Mouse (Mus musculus) hindbrain, embryonic 16.5 days (tissue): ENCODE measurements around the gene Ropn1l. TPM values are rescaled to one million over a fixed set of nuclear protein-coding genes. Genes with fewer than 3 reads are reported as not detected.

Experiments
- ATAC-seq: fragments of 200-750 bp; cut with Nextera tagmentation; 2 replicates; pipeline ENCODE4 v1.8.0; 2017; ENCODE audit warnings: moderate TSS enrichment, moderate library complexity
- H3K27ac ChIP-seq: fragments of 300-500 bp; sonication (generic); 2 replicates; pipeline ENCODE4 v1.5.1; 2014; ENCODE audit warnings: low read depth, mild to moderate bottlenecking, control low read depth, low read length, moderate library complexity
- H3K27me3 ChIP-seq: fragments of 300-500 bp; sonication (generic); replicated peaks from 2 replicates; pipeline ENCODE4 v1.6.1; 2014; ENCODE audit warnings: low read length; ENCODE audit not compliant: control insufficient read depth, insufficient read depth
- H3K36me3 ChIP-seq: fragments of 300-500 bp; sonication (generic); 2 replicates; pipeline ENCODE4 v1.6.1; 2014; ENCODE audit warnings: mild to moderate bottlenecking, low read length, moderate library complexity, mixed read lengths; ENCODE audit not compliant: control insufficient read depth, insufficient read depth
- H3K4me1 ChIP-seq: fragments of 300-500 bp; sonication (generic); 2 replicates; pipeline ENCODE4 v1.6.1; 2014; ENCODE audit warnings: low read depth, low read length; ENCODE audit not compliant: control insufficient read depth, insufficient read depth
- H3K4me2 ChIP-seq: fragments of 300-500 bp; sonication (generic); 2 replicates; pipeline ENCODE4 v1.6.1; 2014; ENCODE audit warnings: mild to moderate bottlenecking, low read length, control low read depth, moderate library complexity
- H3K4me3 ChIP-seq: fragments of 300-500 bp; sonication (generic); 2 replicates; pipeline ENCODE4 v1.5.1; 2014; ENCODE audit warnings: mild to moderate bottlenecking, low read length, control low read depth, moderate library complexity
- H3K9ac ChIP-seq: fragments of 300-500 bp; sonication (generic); 2 replicates; pipeline ENCODE4 v1.6.1; 2014; ENCODE audit warnings: low read depth, mild to moderate bottlenecking, control low read depth, low read length, moderate library complexity
- H3K9me3 ChIP-seq: fragments of 300-500 bp; sonication (generic); 2 replicates; pipeline ENCODE4 v1.6.1; 2014; ENCODE audit warnings: mild to moderate bottlenecking, low read length, moderate library complexity; ENCODE audit not compliant: control insufficient read depth
- WGBS: fragments of 180-500 bp; shearing (Covaris S2); extraction: QIAGEN DNeasy Blood & Tissue Kit; methylation state at CpG from one replicate; pipeline ENCODE4 v1.1.7; 2014; 5-methylcytosine and 5-hydroxymethylcytosine counted together
- polyA plus RNA-seq: library from polyadenylated mRNA; unstranded; fragments of >200 nt; fragmentation: Nextera tagmentation; extraction: Ambion mirVana; gene quantifications from 2 replicates; pipeline ENCODE4 v1.2.1, GENCODE M21; 2015

The Ropn1l gene
- polyA plus RNA-seq, 1 experiment from 2014 or later = 2.9 TPM

DNA sequence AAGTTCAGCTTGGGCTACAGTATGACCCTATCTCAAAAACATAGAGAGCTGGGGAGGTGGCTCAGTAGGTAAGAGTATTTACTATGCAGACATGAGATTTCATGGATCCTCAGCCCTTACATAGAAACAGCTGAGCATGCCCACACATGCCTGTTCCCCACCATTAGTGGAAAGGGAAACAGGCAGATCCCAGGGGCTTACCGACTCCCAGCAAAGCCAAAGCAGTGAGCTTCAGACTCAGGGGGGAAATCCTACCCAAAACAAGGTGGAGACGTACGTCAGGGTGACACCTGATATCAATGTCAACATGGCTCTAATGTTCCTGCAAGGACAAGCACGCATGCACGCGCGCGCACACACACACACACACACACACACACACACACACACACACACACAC lies 21.7 kb downstream of the Ropn1l start:
- no peaks in the 10 kb centered on the region for H3K4me1 ChIP-seq
- no peak overlapping the region for H3K27ac ChIP-seq
- no peak for ATAC-seq
- H3K36me3 ChIP-seq = no peaks in the 10 kb centered on the region
- 89% methylated on average over 8 of the region's 8 CpGs for WGBS
- H3K4me3 ChIP-seq = no peak overlapping the region
- no peak overlapping the region for H3K4me2 ChIP-seq
- no peaks in the 10 kb centered on the region for H3K27me3 ChIP-seq
- H3K9ac ChIP-seq = no peak overlapping the region
- H3K9me3 ChIP-seq = no peaks in the 10 kb centered on the region

DNA sequence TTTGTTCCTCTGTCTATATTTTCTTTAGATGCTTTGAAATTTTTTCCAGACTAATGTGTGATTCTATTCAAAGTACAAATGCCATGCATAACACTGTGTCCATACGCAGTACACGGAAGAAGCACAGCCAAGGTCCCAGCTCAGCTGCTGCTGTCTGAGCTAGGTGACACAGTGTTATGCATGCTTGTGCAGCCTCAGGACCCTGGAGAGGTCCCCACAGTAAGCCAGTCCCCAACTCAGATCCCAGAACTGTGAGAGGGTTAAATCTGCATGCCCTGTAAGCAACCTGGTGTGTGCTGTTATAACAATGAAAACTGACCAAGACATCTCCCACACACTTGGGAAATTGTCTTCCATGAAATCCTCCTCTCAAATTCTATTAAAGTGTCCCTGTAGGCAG lies 23.5 kb downstream of the Ropn1l start:
- H3K9me3 ChIP-seq = no peaks in the 10 kb centered on the region
- no peak overlapping the region for H3K4me3 ChIP-seq
- H3K27ac ChIP-seq = no peak overlapping the region
- 68% methylated on average over 2 of the region's 2 CpGs for WGBS
- H3K4me1 ChIP-seq = no peaks in the 10 kb centered on the region
- no peak overlapping the region for H3K4me2 ChIP-seq
- H3K36me3 ChIP-seq = no peaks in the 10 kb centered on the region
- no peak for ATAC-seq
- no peak overlapping the region for H3K9ac ChIP-seq
- H3K27me3 ChIP-seq = no peaks in the 10 kb centered on the region

DNA sequence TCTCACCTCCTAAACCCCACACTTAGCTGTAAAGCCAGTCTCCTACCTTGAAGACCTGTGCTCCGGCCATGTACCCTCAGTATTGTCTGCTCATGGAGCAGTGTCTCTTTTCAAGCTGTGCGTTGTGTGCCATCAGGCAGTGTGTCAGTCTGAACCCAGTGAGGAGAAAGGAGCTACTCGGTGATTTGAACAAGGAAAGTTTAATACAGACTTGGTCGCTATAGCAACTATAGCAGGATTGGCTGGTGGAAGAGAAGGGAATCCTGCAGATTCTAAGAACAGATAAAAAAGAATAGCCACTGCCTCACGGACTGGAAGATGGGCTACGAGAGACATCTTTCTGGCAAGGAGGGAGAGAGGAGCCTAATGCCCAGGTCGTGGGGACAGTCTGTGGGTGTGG lies 24.1 kb downstream of the Ropn1l start:
- Histone ChIP-seq H3K9ac (no peak overlapping the region), H3K4me3 (no peak overlapping the region), H3K9me3 (no peaks in the 10 kb centered on the region), H3K4me1 (no peaks in the 10 kb centered on the region), H3K27me3 (no peaks in the 10 kb centered on the region), H3K4me2 (no peak overlapping the region), H3K36me3 (no peaks in the 10 kb centered on the region), H3K27ac (no peak overlapping the region)
- 46% methylated on average over 7 of the region's 7 CpGs for WGBS
- ATAC-seq = no peak

DNA sequence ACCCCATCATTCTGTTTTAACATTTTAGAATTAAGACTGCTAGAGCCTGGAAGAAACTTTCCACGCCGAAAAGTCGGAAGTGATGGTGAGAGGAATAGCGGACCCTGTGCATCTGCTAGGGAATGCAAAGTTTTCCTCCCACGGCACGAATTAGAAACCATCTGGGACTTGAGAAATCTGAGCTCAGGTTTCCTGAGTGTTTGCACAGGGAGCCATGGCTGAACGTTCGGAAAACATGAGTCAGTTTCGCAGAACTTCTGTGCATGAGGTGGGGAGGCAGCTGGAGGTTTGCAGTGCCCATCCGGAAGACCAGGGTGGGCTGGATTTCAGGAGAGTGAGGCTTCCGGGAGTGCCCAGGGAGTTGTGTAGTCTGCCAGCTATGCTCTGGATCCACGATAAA lies 25.0 kb downstream of the Ropn1l start:
- no peaks in the 10 kb centered on the region for H3K4me1 ChIP-seq
- no peaks in the 10 kb centered on the region for H3K27me3 ChIP-seq
- H3K27ac ChIP-seq = no peak overlapping the region
- no peaks in the 10 kb centered on the region for H3K9me3 ChIP-seq
- no peak overlapping the region for H3K4me3 ChIP-seq
- WGBS = 78% methylated on average over 12 of the region's 12 CpGs
- ATAC-seq = no peak
- H3K36me3 ChIP-seq = no peaks in the 10 kb centered on the region
- no peak overlapping the region for H3K4me2 ChIP-seq
- no peak overlapping the region for H3K9ac ChIP-seq

DNA sequence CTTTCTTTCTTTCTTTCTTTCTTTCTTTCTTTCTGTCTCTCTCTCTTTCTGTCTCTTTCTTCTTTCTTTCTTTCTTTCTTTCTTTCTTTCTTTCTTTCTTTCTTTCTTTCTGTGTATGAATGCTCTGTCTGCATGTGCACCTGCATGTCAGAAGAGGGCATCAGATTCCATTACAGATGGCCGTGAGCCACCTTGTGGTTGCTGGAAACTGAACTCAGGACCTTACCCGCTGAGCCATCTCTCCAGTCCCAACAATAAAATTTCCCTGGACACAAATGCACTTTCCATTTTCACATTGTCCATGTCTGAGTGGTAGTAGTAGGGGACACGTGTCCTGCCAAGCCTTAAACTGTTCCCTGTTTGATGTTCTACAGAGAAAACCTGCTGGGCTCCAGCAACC lies 26.1 kb downstream of the Ropn1l start:
- no peaks in the 10 kb centered on the region for H3K4me1 ChIP-seq
- no peak for ATAC-seq
- H3K36me3 ChIP-seq = no peaks in the 10 kb centered on the region
- no peak overlapping the region for H3K27ac ChIP-seq
- H3K4me2 ChIP-seq = no peak overlapping the region
- H3K27me3 ChIP-seq = no peaks in the 10 kb centered on the region
- H3K9ac ChIP-seq = no peak overlapping the region
- H3K9me3 ChIP-seq = no peaks in the 10 kb centered on the region
- no peak overlapping the region for H3K4me3 ChIP-seq
- WGBS = 59% methylated on average over 3 of the region's 3 CpGs

DNA sequence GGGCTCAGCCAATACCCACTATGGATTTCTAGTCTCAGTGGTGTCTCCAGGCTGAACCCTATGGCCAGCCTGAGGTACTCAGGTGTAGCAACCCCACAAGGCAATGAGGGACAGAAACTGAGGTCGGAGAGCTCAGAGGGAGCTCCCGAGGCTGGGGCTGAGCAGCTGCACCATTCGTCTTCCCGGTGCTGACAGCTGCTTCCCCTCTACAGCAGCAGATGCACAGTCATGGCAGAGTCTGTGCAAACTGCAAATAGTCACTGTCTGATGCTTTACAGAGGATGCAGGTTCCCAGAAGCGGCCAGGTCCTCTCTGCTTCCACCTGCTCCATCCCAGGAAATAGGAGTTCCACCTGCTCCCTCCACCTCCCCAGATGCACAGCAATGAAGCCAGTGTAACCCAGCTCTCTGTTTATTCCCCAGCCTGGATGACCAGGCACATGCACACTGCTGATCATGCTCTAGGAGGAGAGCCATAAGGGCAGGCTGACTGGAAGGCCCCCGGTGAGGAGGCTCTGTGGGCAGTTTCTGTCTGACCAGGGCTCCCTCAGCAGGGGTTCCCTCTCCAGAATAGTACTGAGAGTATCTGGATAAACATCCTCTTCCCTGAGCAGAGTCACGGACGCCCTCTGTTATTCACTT lies 27.4 kb downstream of the Ropn1l start:
- Histone ChIP-seq H3K4me3 (no peak overlapping the region), H3K27ac (no peak overlapping the region), H3K4me2 (no peak overlapping the region), H3K9me3 (no peaks in the 10 kb centered on the region), H3K9ac (no peak overlapping the region), H3K36me3 (no peaks in the 10 kb centered on the region), H3K27me3 (no peaks in the 10 kb centered on the region), H3K4me1 (no peaks in the 10 kb centered on the region)
- 46% methylated on average over 8 of the region's 8 CpGs for WGBS
- peak; percentile 64; the same call in 1 of the 2 replicates for ATAC-seq

DNA sequence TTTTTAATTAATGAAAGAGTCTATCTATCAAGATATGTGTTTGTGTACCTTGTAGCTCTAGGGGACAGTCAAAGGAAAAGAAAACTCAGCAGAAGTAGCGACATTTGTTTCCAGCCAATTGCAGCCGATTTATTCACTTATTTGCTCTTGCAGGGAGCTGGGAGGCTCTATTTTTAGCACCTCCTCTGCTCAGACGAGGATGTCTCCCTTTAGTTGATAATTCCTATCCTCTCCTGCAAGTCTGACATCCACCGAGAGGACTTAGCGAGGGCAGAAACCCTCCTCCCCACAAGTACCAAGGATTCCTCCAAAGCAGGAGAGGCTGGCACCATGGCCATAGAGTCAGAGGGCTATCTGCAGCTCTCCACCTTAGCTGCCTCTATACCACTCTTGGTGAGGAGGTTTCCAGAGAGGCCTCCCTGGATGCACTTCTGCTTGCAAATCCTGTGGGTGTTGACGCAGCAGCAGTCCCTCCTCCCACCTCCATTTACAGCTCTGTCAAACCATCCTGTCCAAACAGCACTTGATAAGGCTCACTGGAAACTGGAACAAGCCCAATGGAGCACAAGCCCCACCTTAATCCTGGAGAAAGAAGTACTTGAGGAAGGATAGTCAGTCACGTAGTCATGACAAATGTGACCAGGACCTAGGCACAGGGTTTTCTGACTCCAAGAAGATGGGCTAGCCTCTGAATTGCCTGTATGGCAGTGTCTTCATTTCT lies 30.7 kb downstream of the Ropn1l start:
- ATAC-seq = no peak
- Histone ChIP-seq H3K4me1 (no peaks in the 10 kb centered on the region; the same call in 1 of the 2 replicates), H3K27me3 (no peaks in the 10 kb centered on the region), H3K9ac (no peak overlapping the region), H3K27ac (no peak overlapping the region), H3K4me3 (no peak overlapping the region), H3K9me3 (no peaks in the 10 kb centered on the region), H3K4me2 (no peak overlapping the region), H3K36me3 (no peaks in the 10 kb centered on the region)
- WGBS = 73% methylated on average over 7 of the region's 7 CpGs

DNA sequence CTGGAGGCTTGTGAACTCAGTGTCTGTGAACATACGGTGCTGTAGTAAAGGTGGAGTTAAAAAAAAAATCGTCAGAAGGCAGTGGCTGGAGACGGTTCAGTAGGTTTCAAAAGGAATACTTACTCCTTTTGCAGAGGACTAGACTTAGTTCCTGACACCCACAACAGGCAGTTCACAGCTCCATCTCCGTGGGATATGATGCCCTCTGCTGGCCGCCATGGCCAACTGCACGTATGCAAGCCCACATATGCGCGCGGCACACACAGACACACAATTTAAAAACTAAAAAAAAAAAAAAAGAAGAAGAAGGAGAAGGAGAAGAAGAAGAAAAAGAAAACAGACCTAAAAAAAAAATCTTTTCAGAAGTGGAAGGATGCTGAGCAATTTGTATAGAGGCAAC lies 34.5 kb downstream of the Ropn1l start:
- H3K4me3 ChIP-seq = no peak overlapping the region
- no peaks in the 10 kb centered on the region for H3K9me3 ChIP-seq
- ATAC-seq = no peak
- no peaks in the 10 kb centered on the region; the same call in 1 of the 2 replicates for H3K4me1 ChIP-seq
- no peak overlapping the region for H3K9ac ChIP-seq
- no peaks in the 10 kb centered on the region for H3K27me3 ChIP-seq
- H3K27ac ChIP-seq = no peak overlapping the region
- H3K36me3 ChIP-seq = no peaks in the 10 kb centered on the region
- WGBS = 43% methylated on average over 9 of the region's 9 CpGs
- H3K4me2 ChIP-seq = no peak overlapping the region

DNA sequence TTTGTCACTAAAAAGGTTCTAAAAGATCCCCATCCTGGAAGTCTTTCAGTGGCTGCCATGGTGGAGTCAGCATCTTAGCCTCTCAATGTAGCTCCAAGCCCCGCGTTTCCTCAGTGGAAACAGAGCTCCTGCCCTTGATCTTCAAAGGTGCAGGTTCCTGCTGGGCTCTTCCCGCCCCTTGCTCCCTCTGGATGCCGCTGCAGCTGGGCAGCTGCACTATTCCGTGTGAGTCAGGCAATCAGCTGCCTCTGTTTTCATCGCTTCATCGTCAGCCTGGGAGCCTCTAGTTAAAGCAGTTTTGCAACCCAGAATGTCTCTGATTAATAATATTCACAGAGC lies 34.9 kb downstream of the Ropn1l start:
- no peak overlapping the region; the same call in 1 of the 2 replicates for H3K27ac ChIP-seq
- no peaks in the 10 kb centered on the region for H3K36me3 ChIP-seq
- H3K27me3 ChIP-seq = no peaks in the 10 kb centered on the region
- WGBS = 18% methylated on average over 7 of the region's 7 CpGs
- no peak overlapping the region for H3K4me3 ChIP-seq
- H3K9me3 ChIP-seq = no peaks in the 10 kb centered on the region
- no peak overlapping the region; the same call in 1 of the 2 replicates for H3K4me2 ChIP-seq
- H3K4me1 ChIP-seq = no peaks in the 10 kb centered on the region; the same call in 1 of the 2 replicates
- ATAC-seq = no peak
- no peak overlapping the region for H3K9ac ChIP-seq
